Mouse (Mus musculus) NIH3T3 (cell line): Measurements from ENCODE around the gene Trim65.

Source experiments
- DNase-seq: peaks from one replicate; pipeline ENCODE4 v3.0.0-alpha.2; 2012; ENCODE audit warnings: low read depth

The Trim65 gene

DNA sequence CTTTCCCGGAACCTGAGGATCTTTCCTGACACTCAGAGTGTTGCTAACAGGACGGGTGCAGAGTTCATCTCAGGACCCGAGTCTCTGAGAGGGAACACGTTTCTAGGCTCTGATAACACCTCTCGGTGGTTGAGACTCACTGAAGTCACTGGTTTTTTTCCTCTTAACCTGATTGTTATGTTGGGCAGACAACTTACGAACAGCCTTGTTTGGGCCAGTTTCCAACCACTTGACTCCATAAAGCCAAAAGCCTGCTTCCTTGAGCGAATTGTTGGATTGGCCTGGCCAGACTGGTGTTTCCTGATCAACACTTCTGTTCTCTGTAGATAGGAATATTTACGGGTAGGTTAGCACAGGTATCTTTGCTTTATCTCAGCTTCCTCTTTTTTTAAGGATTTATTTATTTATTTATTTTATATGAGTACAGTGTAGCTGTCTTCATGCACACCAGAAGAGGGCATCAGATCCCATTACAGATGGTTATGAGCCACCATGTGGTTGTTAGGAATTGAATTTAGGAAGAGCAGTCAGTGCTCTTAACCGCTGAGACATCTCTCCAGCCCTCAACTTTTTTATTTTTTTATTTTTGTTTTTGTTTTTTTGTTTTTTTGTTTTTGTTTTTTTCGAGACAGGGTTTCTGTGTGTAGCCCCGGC, 42.1 kb downstream of the Trim65 start:
- DNase-seq: no peak

DNA sequence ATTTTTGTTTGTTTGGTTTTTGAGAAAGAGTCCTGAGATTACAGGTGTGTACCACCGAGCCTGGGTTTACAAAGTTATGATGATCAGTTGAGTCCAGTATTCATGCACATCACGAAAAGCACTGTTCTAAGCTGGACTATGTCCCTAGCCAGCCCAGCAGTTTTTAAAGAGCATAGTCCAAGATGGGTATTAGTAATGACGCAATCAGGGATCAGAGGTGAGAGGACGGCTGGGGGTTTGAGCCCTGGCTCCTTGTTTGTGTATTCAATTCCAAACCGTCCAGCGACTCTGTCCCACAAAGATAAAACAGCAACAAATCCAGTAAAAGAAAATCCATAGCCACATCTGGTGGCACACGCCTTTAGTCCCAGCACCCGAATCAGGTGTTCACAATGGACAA, 42.7 kb downstream of the Trim65 start:
- DNase-seq: no peak

DNA sequence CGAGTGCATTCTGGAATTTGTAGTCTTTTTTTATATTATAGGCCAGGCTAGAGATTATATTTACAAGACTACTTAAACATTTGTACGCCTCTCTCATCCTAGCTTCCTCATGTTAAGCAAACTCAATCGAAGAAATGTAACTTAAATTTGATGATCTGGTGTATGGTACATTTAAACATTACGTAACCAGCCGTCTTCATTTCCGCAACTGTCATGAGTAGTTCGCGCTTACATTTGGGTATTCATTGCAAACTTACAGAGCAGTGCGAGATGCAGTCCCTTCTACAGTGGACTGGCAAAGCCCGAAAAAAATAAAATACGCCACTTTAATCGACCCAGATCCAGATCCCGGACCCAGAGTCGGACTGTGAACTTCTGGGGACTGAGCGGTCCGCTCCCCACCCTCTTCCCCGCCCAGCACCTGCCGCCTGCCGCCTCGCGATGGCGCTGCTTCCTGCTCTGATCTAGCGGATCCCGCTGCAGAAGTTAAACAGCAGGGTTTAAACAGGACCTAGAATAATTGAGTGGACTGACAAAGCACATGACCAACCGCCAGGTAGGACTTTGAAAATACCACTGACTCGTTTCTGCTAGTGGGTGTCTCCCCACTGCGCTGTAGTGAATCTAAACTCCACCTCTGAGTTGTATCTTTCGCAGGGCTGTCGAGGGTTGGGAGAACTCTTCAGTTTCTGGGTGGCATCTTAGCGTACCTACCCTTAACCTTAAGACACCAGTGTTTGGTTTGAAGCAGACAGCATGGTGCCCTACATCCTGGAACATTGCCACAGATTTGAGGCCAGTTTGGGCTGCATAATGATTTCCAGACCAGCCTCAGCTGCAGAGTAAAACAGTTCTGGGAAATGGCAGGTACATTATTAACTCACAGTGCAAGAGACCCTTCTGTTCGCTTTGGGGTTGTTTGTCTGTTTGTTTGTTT, 43.5 kb downstream of the Trim65 start:
- peak; percentile 92 for DNase-seq

DNA sequence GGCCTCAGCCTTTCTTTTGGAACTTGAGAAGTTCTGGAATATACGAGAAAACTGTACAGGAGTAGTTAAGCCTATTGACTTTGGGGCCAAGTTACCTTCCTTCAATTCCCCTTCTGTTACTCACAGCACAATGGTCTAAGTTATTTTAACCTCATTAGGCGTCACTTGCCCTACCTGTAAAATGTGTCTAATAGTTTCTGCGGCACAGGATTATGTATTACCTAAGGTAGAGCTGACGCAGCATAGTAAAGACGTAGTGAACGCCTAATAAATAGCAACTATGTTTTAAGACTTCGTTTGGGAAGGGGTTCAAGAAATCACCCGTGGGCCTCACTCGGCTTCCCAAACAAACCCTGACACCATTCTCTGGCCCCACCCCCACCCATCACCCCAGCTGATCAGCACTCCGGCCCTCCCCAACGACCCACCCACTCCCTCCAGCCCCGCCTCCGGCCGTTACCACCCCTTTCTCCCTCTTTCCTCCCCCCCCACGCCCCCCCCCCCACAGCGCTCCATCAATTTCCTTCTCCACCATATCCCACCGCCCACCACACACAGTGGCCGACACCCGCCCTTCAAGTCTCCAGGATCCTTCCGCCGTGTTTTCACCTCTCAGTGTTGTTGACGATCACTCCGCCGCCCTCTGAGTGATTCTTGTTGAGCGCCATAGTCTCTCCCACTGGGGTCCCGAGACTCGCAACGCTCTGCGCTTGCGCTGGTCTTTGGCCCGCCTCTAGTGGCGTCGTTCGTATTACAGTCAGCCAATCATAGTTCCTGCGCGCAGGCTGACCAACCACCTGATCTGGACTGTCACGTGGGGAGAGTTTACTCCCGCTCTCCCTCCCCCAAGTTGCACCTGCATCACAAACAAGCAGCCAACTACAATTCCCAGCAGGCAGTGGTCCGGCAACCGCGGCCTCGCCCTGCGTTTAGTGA, 44.4 kb downstream of the Trim65 start, which contains the start of gene Wbp2:
TSS of gene Wbp2 (minus strand) at position 738 of the 936 bp plus-strand sequence.
- DNase-seq: peak; percentile 99

DNA sequence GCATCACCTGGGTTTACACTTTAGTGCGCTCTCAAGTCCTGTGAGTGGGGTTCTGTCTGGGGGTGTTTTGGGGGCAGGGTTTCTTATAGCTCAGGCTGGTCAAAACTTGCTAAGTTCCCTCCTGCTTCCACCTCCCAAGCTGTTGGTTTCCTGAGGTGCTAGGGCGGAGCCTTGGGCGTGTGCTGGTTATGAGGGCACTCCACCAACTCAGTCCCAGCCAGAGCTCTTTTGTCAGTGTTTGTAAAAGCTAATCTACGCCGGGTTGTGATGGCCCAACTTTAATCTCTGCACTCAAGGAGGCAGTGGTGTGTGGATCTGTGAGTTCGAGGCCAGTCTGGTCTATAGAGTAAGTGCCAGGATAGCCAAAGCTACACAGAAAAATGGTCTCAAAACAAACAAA, 46.8 kb downstream of the Trim65 start:
- DNase-seq: no peak

DNA sequence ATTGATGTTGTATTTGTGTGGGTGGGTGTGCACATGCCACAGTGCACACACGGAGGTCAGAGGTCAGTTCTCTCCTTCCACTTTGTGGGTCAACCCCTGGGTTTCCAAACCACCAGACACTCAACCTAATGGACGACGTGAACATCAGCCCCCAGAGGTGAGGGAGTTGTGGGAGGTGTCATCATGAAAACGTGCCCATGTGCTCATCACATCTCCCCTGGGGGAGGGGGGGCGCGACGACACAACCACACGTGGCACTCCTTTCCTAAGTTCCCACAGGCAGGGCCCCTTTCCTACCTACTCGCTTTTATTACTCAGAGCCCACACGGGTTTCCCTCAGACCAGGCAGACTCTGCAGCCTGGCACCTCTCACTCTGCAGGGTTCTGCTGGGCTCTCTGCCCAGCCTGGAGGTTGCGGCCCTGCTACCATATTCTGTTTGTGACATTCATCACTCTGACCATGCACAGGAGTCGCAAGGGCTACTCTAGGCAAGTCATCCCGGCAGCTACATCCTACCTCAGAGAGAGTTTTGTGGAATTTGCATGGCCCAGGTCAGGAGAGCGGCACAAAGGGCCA, 47.7 kb downstream of the Trim65 start:
- no peak for DNase-seq

DNA sequence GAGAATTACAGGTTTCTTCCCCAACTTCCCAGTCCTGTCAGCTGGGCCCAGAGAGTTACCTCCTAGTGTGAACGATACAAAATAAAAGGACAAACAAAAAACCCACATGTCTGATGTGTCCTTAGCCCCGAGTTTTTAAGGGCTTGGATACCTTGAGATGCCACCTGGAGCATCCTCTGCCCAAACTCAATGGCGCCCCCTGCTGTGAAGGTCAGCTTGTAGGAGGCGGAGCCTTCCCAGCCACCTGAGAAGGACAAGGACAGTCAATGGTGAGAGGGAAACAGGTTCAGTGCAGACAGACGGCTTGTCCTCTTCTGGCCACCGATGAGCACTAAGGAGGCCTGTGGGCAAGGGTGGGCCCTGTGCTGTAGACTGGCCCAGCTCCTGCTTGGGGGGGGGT, 49.8 kb downstream of the Trim65 start:
- DNase-seq: peak; percentile 57

DNA sequence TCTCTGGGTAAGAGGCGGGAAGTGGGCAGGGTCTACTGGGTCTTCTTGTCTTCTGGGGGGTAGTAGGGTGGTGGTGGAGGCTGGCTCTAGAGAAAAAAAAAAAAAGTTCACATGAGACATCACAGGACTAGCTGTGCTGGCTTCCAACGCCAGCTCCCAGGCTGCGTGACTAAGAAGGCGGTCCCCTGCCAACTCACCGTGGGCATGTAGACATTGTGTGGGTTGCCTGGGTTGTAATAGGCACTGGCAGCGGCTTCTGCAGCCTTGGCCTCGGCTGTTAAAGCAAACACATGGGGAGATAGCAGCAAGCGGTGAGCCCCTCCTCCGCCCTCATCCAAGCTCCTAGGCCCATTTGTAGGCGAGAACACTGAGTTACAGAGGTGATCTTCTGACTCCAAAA, 51.4 kb downstream of the Trim65 start:
- peak; percentile 45 for DNase-seq

DNA sequence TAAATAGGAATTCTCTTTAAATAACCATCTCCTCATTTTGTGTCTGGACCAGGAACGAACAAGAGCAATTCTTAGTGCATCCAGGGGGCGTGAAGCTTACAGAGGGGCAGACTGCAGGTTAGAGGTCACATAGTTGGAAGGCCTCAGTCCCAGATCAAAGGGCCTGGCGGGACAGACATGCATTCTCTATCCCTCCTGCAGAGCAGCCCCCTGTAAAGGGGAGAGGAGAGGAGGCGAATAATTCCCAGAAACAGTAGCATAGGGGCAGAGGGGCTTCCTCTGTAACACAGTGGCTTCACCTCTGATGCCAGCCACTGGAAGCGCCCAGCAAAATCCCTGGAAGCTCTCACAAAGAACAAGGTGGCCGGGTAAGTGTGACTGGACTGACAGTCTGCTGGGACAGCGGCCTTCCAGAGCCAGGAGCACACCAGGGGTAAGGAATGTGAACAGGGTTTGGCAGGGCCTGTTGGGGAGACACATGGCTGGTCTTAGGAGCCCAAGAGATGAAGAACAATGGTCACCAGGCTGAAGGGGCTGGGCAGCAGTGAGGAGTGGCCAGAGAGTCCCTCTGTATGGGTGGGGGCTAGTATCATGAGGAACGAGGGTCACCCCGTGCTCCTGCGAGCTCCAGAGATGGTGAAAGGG, 52.1 kb downstream of the Trim65 start:
- DNase-seq: no peak

DNA sequence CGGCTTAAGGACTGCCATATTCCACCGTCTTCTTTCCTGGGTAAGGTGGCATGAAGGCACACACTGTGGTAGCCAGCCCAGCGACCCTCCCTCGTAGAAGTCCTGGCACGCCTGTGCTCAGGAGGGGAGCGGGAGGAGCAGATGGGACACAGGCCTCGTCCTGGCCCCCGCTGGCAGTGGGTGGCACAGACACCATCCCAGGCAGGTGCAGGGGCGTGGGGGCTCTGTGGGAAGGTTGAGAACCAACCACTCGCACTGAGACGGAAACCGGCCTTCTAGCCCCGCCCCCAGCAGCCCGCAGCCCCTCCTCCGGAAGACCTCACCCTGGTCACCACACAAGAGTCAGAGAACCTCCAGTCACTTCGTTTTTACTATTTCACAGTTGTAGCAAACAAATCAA, 52.7 kb downstream of the Trim65 start:
- no peak for DNase-seq

DNA sequence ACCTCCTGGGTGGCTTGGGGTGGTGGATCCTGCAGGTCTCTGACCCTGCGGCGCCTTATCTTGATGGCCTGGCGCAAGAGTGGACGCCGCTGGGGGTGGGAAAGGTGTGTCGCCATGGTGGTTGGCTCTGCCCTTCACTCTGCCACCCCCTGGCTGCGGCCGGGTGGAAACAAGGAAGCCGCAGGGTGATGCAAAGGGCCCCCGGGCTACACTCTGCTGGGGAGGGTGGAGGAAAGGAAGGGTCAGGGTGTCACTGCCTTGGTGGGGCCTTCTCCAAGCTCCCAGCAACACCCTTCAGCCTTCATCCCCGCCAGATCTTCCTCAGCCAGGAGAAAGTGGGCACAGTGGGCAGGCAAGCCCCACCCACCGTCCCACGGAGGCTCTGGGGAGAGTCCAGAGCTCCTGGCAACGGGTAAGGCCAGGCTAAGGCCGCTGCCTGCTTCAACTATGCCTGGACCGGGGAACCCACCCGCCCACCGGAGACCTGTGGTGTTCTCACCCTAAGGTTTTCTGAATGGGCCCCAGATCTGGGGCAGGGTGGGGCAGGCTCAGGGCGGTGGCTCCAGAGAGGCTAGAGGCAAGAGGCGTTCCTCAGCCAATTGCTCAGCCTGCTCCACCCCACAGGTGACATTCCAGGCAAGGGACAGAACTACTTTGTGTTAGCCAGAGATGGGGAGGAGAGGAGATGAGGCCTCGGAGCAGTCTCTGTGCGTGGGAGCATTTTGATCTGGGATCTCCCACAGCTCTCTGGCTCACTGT, 53.3 kb downstream of the Trim65 start, which contains the start of gene Unc13d:
TSS of gene Unc13d (minus strand) at position 516 of the 759 bp plus-strand sequence.
- DNase-seq: no peak

DNA sequence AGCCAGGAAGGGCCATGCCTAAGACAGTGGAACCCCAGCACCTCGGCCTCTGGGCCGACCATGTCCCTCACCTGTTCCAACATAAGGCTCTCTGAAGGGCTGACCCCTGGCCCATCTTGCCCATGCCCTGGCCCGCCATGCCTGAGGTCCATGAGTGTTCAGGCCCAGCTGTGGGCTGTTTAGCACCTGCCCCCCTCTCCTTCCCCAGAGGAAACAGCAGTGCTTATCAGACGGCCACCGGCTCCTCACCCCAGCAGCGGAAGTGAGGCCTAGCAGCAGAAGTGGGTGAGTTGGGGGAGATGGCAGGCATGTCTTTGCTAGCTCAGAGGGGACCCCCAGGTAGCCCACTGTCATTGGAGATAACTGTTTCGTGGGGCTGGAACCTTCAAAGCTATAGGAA, 54.1 kb downstream of the Trim65 start:
- DNase-seq: no peak

DNA sequence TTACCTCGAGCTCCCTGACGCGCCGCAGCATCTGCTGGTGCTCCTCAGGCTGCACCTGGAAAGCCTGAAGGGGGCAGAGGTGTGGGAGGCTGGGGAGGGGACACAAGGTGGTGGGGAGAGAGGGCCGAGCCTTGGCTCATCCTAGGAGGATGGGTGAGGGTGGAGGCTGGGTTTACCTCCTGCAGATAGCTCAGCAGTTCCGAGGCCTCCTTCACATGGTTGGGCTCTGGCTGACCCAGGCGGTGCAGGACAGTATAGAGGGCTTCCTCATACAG, 54.7 kb downstream of the Trim65 start:
- no peak for DNase-seq

DNA sequence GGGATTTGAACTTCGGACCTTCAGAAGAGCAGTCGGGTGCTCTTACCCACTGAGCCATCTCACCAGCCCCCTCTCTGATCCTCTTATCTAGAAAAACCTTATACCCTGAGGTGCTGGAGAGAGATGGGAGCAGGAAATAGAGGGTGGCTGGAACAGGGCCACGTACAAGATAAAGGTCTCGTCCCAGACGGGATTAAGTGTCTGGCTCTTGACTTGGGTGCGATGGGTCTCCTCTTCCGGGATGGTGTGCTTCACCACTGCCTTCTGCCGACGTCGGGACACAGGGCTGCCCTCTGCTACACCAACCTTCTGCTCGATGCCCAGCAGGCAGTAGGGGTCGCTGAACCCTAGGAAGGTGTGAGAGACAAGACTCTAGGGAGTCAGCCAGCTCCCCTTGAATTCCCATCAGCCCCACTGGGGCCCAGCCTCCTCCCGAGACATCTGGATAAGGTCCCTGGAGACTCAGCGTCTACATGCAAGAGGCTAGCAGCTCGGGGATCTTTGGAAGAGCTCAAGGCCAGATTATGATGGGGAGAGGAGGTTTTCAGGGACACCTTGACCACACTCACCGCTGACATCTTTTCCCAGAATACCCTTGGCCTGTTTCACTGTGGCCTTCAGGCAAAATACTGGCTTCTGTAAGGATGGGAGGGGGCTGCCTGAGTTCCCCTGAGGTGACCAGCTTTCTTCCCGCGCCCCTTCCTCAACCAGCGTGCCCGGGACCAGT, 55.2 kb downstream of the Trim65 start:
- DNase-seq: no peak

DNA sequence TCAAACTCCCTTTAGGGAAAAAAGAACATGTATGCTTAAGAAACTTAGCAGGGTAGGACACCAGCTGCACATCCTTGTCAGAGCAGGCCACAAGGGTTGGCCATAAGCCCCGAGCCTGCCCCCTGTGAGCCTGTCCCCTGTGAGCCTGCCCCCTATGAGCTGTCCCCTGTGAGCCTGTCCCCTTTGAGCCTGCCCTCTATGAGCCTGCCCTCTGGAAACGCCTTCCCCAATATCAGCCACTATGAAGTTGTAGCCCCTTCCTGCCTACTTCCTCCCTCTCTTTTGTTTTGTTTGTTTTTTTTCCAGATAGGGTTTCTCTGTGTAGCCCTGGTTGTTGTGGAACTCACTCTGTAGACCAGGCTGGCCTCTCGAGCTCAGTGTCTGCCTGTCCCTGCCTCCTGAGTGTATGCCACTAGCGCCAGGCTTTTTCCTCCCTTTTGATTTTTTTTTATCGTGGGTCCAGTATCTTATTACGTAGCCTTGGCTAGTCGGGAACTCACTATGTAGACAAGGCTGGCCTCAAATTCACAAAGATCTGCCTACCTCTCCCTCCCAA, 56.4 kb downstream of the Trim65 start:
- DNase-seq: no peak

DNA sequence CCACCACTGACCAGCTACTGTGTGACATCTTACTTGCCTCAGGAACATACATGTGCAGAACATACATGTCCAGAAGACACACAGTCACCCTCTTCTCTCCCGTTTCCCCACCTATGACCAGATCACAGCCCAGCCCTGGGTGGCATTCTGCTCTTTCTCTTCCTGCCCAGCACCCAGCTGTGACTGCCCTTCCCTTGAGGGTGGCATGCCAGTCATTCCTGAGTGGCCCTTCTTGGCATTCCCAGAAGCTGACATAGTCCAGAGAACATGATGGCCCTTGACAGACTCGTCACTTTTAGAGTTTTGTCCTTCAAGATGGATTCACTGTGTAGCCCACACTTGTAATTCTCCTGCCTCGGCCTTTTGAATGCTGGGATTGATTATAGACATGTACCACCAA, 58.3 kb downstream of the Trim65 start:
- DNase-seq: no peak
